8 mouse cellular contexts compared by ENCODE assay signal in the genomic region with DNA sequence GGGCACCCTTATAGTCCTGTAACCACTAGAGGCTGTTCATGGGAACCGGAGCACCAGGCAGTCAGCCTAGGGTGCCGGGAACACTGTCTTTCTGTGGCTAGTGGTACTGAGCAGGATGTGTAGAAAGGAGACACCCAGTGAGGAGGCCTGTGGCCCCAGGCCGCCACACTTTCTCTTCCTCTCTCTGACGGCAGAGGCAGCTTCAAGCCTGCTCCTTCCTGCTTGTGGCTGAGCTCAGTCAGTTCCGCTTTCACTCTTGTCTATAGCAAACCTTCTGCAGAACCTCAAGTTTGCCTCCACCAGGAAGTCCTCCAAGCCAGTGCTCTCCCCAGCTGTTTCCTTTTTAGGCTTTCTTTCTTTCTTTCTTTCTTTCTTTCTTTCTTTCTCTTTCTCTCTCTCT.
DNase-seq lines count a peak whose midpoint lies in the region; ATAC-seq and TF ChIP-seq lines count a peak whose summit lies in the region.

No protein-coding gene starts in this region.

- H3K36me3 ChIP-seq in lung, postnatal 0 days (ENCODE audit: insufficient read depth, low read length) = no peaks in the 10 kb centered on the region
- H3K36me3 ChIP-seq in neural tube, embryonic 15.5 days = no peaks in the 10 kb centered on the region
- no peaks in the 10 kb centered on the region for H3K36me3 ChIP-seq in stomach, postnatal 0 days (ENCODE audit: control insufficient read depth, insufficient read depth, low read length)

- no peak overlapping the region for H3K27ac ChIP-seq in lung, postnatal 0 days (ENCODE audit: low read length)
- no peak overlapping the region for H3K27ac ChIP-seq in neural tube, embryonic 15.5 days (replicated peaks)
- no peak overlapping the region for H3K27ac ChIP-seq in stomach, postnatal 0 days (replicated peaks)

- WGBS in lung, postnatal 0 days = 58% methylated on average over 5 of the region's 5 CpGs
- 75% methylated on average over 5 of the region's 5 CpGs for WGBS in neural tube, embryonic 15.5 days
- 84% methylated on average over 5 of the region's 5 CpGs for WGBS in stomach, postnatal 0 days

- no peaks in the 10 kb centered on the region for H3K4me1 ChIP-seq in lung, postnatal 0 days (ENCODE audit: insufficient read depth, low read depth, low read length)
- peaks cover 11% of the 10 kb centered on the region; the same call in 1 of the 2 replicates for H3K4me1 ChIP-seq in neural tube, embryonic 15.5 days
- no peaks in the 10 kb centered on the region for H3K4me1 ChIP-seq in stomach, postnatal 0 days (replicated peaks; ENCODE audit: control insufficient read depth, insufficient read depth)

- H3K27me3 ChIP-seq in lung, postnatal 0 days (replicated peaks; ENCODE audit: insufficient read depth, low read length) = no peaks in the 10 kb centered on the region
- no peaks in the 10 kb centered on the region; the same call in 1 of the 2 replicates for H3K27me3 ChIP-seq in neural tube, embryonic 15.5 days (replicated peaks)
- no peaks in the 10 kb centered on the region for H3K27me3 ChIP-seq in stomach, postnatal 0 days (ENCODE audit: control insufficient read depth, insufficient read depth, low read length)

- ATAC-seq in lung, postnatal 0 days = peak; percentile 30; the same call in 1 of the 2 replicates
- ATAC-seq in neural tube, embryonic 15.5 days (ENCODE audit: low FRiP score) = no peak
- ATAC-seq in stomach, postnatal 0 days (ENCODE audit: low FRiP score, low TSS enrichment) = no peak

- H3K9me3 ChIP-seq in lung, postnatal 0 days (ENCODE audit: low read length) = no peaks in the 10 kb centered on the region
- H3K9me3 ChIP-seq in neural tube, embryonic 15.5 days (replicated peaks) = no peaks in the 10 kb centered on the region
- no peaks in the 10 kb centered on the region for H3K9me3 ChIP-seq in stomach, postnatal 0 days (ENCODE audit: control insufficient read depth, low read length)

- no peak overlapping the region for H3K4me2 ChIP-seq in lung, postnatal 0 days (replicated peaks; ENCODE audit: low read depth, low read length)
- no peak overlapping the region for H3K4me2 ChIP-seq in neural tube, embryonic 15.5 days
- H3K4me2 ChIP-seq in stomach, postnatal 0 days (replicated peaks; ENCODE audit: low read depth) = no peak overlapping the region

- TF ChIP-seq EP300 in lung, postnatal 0 days (IDR thresholded peaks at IDR 0.05) = no peak
- no peak for TF ChIP-seq EP300 in stomach, postnatal 0 days (optimal IDR thresholded peaks at IDR 0.05)

- no peak for TF ChIP-seq CTCF in lung, postnatal 0 days (IDR thresholded peaks at IDR 0.05)
- TF ChIP-seq CTCF in stomach, postnatal 0 days (IDR thresholded peaks at IDR 0.05; ENCODE audit: low read depth) = no peak

- no peak overlapping the region for H3K4me3 ChIP-seq in lung, postnatal 0 days (ENCODE audit: low read depth, low read length)
- no peak overlapping the region for H3K4me3 ChIP-seq in neural tube, embryonic 15.5 days (replicated peaks)
- H3K4me3 ChIP-seq in stomach, postnatal 0 days (ENCODE audit: low read depth, low read length) = no peak overlapping the region

- DNase-seq in kidney, postnatal 10 days = peak; percentile 22
- no peak for DNase-seq in kidney, postnatal 14 days
- peak; percentile 7 for DNase-seq in adrenal gland, postnatal 10 days
- peak; percentile 54 for DNase-seq in lung, postnatal 0 days (ENCODE audit: low spot score)
- DNase-seq in spleen, postnatal 4 days (ENCODE audit: low spot score in 2 of 2) = peak; percentile 68 to 79
- DNase-seq in urinary bladder, postnatal 4 days (ENCODE audit: low spot score in 2 of 2) = no peak
- DNase-seq in stomach, postnatal 0 days (ENCODE audit: low spot score) = no peak

- H3K9ac ChIP-seq in lung, postnatal 0 days (replicated peaks; ENCODE audit: low read depth) = no peak overlapping the region
- no peak overlapping the region for H3K9ac ChIP-seq in neural tube, embryonic 15.5 days (replicated peaks)
- H3K9ac ChIP-seq in stomach, postnatal 0 days (ENCODE audit: low read length) = no peak overlapping the region

Comparison
In these comparisons a context has a peak if more than half of its experiments do, and no peak if none do; other contexts are left out.
1. DNase-seq: peak in kidney, postnatal 10 days (single experiment), adrenal gland, postnatal 10 days (single experiment), lung, postnatal 0 days (single experiment) and spleen, postnatal 4 days (2 of 2); none in kidney, postnatal 14 days (single experiment), urinary bladder, postnatal 4 days (0 of 2) and stomach, postnatal 0 days (single experiment).